ENCODE assay signal across 9 mouse cellular contexts in the genomic region with DNA sequence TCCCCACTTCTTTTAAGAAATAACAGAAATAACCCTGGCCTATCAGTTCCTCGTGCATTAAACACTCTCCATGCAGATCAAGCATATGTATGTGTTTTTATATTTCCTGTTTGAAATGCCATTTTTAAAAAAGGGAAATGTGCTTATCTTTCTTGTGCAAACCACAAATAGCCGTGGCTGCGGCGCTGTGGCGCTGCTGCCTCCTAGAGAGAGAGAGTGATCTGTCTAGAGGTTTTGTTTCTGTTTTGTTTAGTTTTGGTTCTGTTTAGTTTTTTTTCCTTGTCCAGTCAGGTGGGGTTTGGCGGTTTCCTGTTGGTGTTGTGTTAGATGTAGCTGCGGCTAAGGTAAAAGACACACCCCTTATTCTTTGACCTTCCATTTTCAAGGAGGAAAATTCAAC. TPM values are rescaled to one million over a fixed set of nuclear protein-coding genes. Genes with fewer than 3 reads are reported as not detected.
DNase-seq lines count a peak whose midpoint lies in the region; ATAC-seq and TF ChIP-seq lines count a peak whose summit lies in the region.
"Had no signal": no experiment of that assay in that cellular context is flagged by ENCODE, and none has a peak within 500 bp of the region (broad histone marks: within the 10 kb centered on the region; RNA-seq: fewer than 3 reads in every experiment).

No protein-coding gene starts in this region.

- H3K27ac ChIP-seq in midbrain, postnatal 0 days (ENCODE audit: low read depth, low read length): no peak overlapping the region
- H3K27ac ChIP-seq in midbrain, embryonic 13.5 days: no peak overlapping the region
- no peak overlapping the region for H3K27ac ChIP-seq in embryonic facial prominence, embryonic 10.5 days (replicated peaks)

- no peaks in the 10 kb centered on the region for H3K27me3 ChIP-seq in midbrain, postnatal 0 days (ENCODE audit: insufficient read depth, low read length)
- no peaks in the 10 kb centered on the region for H3K27me3 ChIP-seq in midbrain, embryonic 13.5 days
- no peaks in the 10 kb centered on the region for H3K27me3 ChIP-seq in embryonic facial prominence, embryonic 10.5 days (replicated peaks; ENCODE audit: low read depth, poor library complexity, severe bottlenecking)

- no peak overlapping the region for H3K9ac ChIP-seq in midbrain, postnatal 0 days (replicated peaks; ENCODE audit: low read length, poor library complexity, severe bottlenecking)
- no peak overlapping the region for H3K9ac ChIP-seq in midbrain, embryonic 13.5 days (replicated peaks)

- no peaks in the 10 kb centered on the region for H3K36me3 ChIP-seq in midbrain, postnatal 0 days (ENCODE audit: insufficient read depth, low read length)
- H3K36me3 ChIP-seq in midbrain, embryonic 13.5 days: no peaks in the 10 kb centered on the region
- no peaks in the 10 kb centered on the region for H3K36me3 ChIP-seq in embryonic facial prominence, embryonic 10.5 days (replicated peaks)

- peak; percentile 22; the same call in 1 of the 2 replicates for TF ChIP-seq CTCF in midbrain, postnatal 0 days (IDR thresholded peaks at IDR 0.05)

- H3K4me3 ChIP-seq in midbrain, postnatal 0 days (ENCODE audit: low read depth, low read length): no peak overlapping the region
- no peak overlapping the region for H3K4me3 ChIP-seq in midbrain, embryonic 13.5 days (replicated peaks)
- H3K4me3 ChIP-seq in embryonic facial prominence, embryonic 10.5 days: no peak overlapping the region

- no peak overlapping the region for H3K4me2 ChIP-seq in midbrain, postnatal 0 days (ENCODE audit: low read depth, low read length, poor library complexity, severe bottlenecking)
- H3K4me2 ChIP-seq in midbrain, embryonic 13.5 days (replicated peaks): no peak overlapping the region
- H3K4me2 ChIP-seq: midbrain, embryonic 11.5 days had no signal

- no peaks in the 10 kb centered on the region for H3K4me1 ChIP-seq in midbrain, postnatal 0 days (ENCODE audit: insufficient read depth, low read length)
- H3K4me1 ChIP-seq in midbrain, embryonic 13.5 days (replicated peaks): no peaks in the 10 kb centered on the region
- no peaks in the 10 kb centered on the region for H3K4me1 ChIP-seq in embryonic facial prominence, embryonic 10.5 days

- no peak for DNase-seq in midbrain, postnatal 0 days (ENCODE audit: low spot score)
- DNase-seq in thymus, postnatal 25 days: peak; percentile 27
- no peak for DNase-seq in embryonic facial prominence, embryonic 10.5 days (ENCODE audit: low spot score)
- DNase-seq in adrenal gland, adult 8-10 months: no peak
- DNase-seq in frontal cortex, postnatal 10 days (ENCODE audit: low spot score in 2 of 2): no peak

- no peaks in the 10 kb centered on the region for H3K9me3 ChIP-seq in midbrain, postnatal 0 days (ENCODE audit: low read length)
- no peaks in the 10 kb centered on the region for H3K9me3 ChIP-seq in midbrain, embryonic 13.5 days
- no peaks in the 10 kb centered on the region for H3K9me3 ChIP-seq in embryonic facial prominence, embryonic 10.5 days

- no peak for ATAC-seq in midbrain, postnatal 0 days (ENCODE audit: low FRiP score)
- ATAC-seq in midbrain, embryonic 13.5 days: no peak
- ATAC-seq in hematopoietic stem cell, adult 5-6 weeks (replicated peaks in 1 of 2; ENCODE audit: insufficient read depth in 1 of 2, low FRiP score in 2 of 2, low TSS enrichment in 1 of 2, low read depth in 1 of 2, poor library complexity in 2 of 2, severe bottlenecking in 2 of 2): peak; percentile 91 to 95
- peak; percentile 85 for ATAC-seq in megakaryocyte progenitor cell, adult 5-6 weeks (replicated peaks; ENCODE audit: poor library complexity)

- WGBS in midbrain, postnatal 0 days: 78% methylated on average over 7 of the region's 7 CpGs
- whole genome bisulfite sequencing in midbrain, embryonic 13.5 days: 85% methylated on average over 7 of the region's 7 CpGs
- 79% methylated on average over 7 of the region's 7 CpGs for whole genome bisulfite sequencing in embryonic facial prominence, embryonic 10.5 days

RNA-seq across cellular contexts. Expression of a gene that starts 12.3 kb away (rescaled TPM):
- 12.5 and 16.6 TPM in 2 replicates for total RNA-seq in midbrain, postnatal 0 days (2014; rRNA removed)
- 8.6 and 9.7 TPM in 2 replicates for polyA plus RNA-seq in midbrain, postnatal 0 days (2015; fragmentation: Nextera tagmentation; extraction: Ambion mirVana)
- 27.8 and 30.0 TPM in 2 replicates for polyA plus RNA-seq in midbrain, embryonic 13.5 days (2015; fragmentation: Nextera tagmentation; extraction: Ambion mirVana)
- total RNA-seq in hematopoietic stem cell, adult 5-6 weeks (2017): 9.0 and 11.2 TPM in 2 replicates
- 3.9 and 4.6 TPM in 2 replicates for total RNA-seq in megakaryocyte progenitor cell, adult 5-6 weeks (2015)
- 5.5 and 8.4 TPM in 2 replicates for total RNA-seq in megakaryocyte progenitor cell, adult 5-6 weeks (2017)
- 38.7 and 40.5 TPM in 2 replicates for polyA plus RNA-seq in embryonic facial prominence, embryonic 10.5 days (2016; fragmentation: Nextera tagmentation; extraction: Ambion mirVana)
- 10 to 100 TPM in 1 of 4 experiments, 1 to 10 TPM in 3; 6.2 to 11.6 (median 6.9) TPM for total RNA-seq in adrenal gland, adult 8-10 months (2022)

Comparison
In these comparisons a context has a peak if more than half of its experiments do, and no peak if none do; other contexts are left out.
1. ATAC-seq: peak in hematopoietic stem cell, adult 5-6 weeks (2 of 2) and megakaryocyte progenitor cell, adult 5-6 weeks (single experiment); none in midbrain, postnatal 0 days (single experiment) and midbrain, embryonic 13.5 days (single experiment).